Mouse (Mus musculus) olfactory bulb, adult 2 months (tissue): ENCODE results near the gene Pik3r4.

Source experiments
- CTCF ChIP-seq: fragments of 200-500 bp; IDR thresholded peaks from 2 replicates; pipeline ENCODE4 v1.5.1; 2012; ENCODE audit warnings: low read depth, mild to moderate bottlenecking, low read length, moderate library complexity; ENCODE audit not compliant: insufficient read depth
- POLR2A ChIP-seq: fragments of 200-500 bp; IDR thresholded peaks from 2 replicates; pipeline ENCODE4 v1.6.1; 2012; ENCODE audit warnings: mild to moderate bottlenecking, low read depth, low read length, moderate library complexity; ENCODE audit not compliant: insufficient read depth

- TF ChIP-seq CTCF = no peak
- TF ChIP-seq POLR2A = no peak
Measured at GRCm38 (mm10) chr9:105701966-105702365, 59.2 kb downstream of the Pik3r4 start.
